Mouse (Mus musculus): ENCODE data around the gene Bmp4. TPM values are rescaled to one million over a fixed set of nuclear protein-coding genes. Genes with fewer than 3 reads are reported as not detected.

Bmp4 gene
- total RNA-seq (2021): 10 to 100 TPM in 1 of 2 experiments, 1 to 10 TPM in 1; 7.3 to 12.3 TPM
- long read RNA-seq, experiment 1, partial matches to known transcripts: 2 of 6 reads
- long read RNA-seq, experiment 1, other reads (novel, unspliced or antisense): 1 of 6 reads
- long read RNA-seq, experiment 2, partial matches to known transcripts: 0 of 5 reads
- long read RNA-seq, experiment 2, other reads (novel, unspliced or antisense): 1 of 5 reads

- DNase-seq (ENCODE audit: low spot score in 2 of 2): no peak
Measured at GRCm38 (mm10) chr14:46390249-46390775, at the start of gene Bmp4. Bmp4 (minus strand) TSS chr14:46390669.

- DNase-seq (ENCODE audit: low spot score in 2 of 2): no peak
Measured at GRCm38 (mm10) chr14:46439461-46440048, 49.1 kb upstream of the Bmp4 start.

- DNase-seq (ENCODE audit: low spot score in 2 of 2): no peak
Measured at GRCm38 (mm10) chr14:46436471-46437090, 46.1 kb upstream of the Bmp4 start.

DNA sequence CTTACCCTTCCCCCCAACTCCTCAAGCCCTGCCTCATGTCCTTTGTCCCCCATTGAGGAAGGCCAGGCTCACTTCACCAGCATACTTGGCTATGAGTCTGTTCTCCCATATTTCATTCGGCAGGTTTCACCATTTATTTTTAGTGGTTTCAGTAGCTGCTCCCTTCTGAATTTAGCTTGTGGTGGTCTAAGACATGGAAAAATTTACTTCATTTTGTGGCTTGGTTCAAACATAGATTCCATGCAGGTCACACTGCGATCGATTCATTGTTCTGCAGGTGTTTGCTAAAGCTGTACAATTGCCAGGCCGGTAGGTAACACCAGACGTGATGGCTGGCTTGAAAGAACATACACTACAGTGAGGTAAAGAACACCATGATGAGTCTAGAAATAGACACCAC, 39.8 kb upstream of the Bmp4 start:
- no peak for DNase-seq (ENCODE audit: low spot score in 2 of 2)

- DNase-seq (ENCODE audit: low spot score in 2 of 2): no peak
Measured at GRCm38 (mm10) chr14:46427251-46427650, 36.8 kb upstream of the Bmp4 start.

GRCm38 (mm10) chr14:46421823-46422222, 31.4 kb upstream of the Bmp4 start:
- no peak for DNase-seq (ENCODE audit: low spot score in 2 of 2)

DNA sequence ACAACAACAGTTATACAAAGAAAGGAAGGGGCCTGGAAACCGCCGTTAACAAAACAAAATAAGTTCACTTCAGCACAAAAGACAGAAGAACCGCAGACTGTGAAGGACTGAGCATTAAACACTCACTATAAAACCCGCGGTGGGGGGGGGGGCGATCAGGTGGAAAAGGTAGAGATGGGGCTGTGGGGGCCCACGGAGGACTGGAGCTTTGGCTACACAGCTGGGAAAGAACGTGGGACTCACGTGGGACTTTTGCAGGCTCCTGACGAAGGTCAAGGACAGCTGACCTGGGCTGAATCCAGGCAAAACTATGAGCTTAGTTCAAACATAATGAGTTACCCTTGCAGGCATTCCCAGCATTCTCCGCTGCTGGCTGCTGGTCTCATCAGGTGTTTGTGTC, 28.8 kb upstream of the Bmp4 start:
- DNase-seq (ENCODE audit: low spot score in 2 of 2): no peak

- DNase-seq (ENCODE audit: low spot score in 2 of 2): no peak
Measured at GRCm38 (mm10) chr14:46418371-46419097, 28.1 kb upstream of the Bmp4 start.

- DNase-seq (ENCODE audit: low spot score in 2 of 2): no peak
Measured at GRCm38 (mm10) chr14:46412497-46413000, 22.1 kb upstream of the Bmp4 start.

DNA sequence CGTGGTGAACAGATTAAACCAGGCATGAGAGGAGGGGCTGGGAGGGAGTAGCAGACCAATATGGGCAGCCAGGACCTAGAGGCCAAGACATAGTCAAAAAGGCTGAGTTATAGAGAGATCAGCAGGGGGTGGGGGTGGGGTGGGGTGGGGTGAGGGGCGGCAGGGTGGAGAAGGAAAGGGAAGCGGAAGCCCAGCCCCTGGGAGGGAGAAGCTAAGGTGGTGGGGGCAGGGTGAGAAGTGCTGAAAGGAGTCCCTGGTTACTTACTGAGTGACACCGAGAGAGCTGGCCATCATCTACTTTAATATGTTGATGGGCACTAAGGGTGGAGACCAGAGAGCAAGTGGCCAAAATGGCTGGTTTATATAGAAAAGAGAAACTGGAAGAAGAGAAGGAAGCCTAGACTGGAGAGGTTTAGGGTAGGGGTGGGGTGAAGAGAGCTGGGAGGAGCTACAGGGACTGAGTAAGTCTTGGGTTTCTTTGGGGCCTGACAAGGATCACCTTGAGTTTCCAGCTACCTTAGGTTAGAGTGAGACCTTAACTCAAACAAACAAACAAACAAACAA, 20.2 kb upstream of the Bmp4 start:
- no peak for DNase-seq (ENCODE audit: low spot score in 2 of 2)

GRCm38 (mm10) chr14:46409016-46409415, 18.5 kb upstream of the Bmp4 start:
- peak in 1 of 2 experiments; percentile 45 for DNase-seq (ENCODE audit: low spot score in 2 of 2)

GRCm38 (mm10) chr14:46408319-46408718, 17.9 kb upstream of the Bmp4 start:
- no peak for DNase-seq (ENCODE audit: low spot score in 2 of 2)

- DNase-seq (ENCODE audit: low spot score in 2 of 2): no peak
Measured at GRCm38 (mm10) chr14:46399925-46400324, 9.5 kb upstream of the Bmp4 start.

DNA sequence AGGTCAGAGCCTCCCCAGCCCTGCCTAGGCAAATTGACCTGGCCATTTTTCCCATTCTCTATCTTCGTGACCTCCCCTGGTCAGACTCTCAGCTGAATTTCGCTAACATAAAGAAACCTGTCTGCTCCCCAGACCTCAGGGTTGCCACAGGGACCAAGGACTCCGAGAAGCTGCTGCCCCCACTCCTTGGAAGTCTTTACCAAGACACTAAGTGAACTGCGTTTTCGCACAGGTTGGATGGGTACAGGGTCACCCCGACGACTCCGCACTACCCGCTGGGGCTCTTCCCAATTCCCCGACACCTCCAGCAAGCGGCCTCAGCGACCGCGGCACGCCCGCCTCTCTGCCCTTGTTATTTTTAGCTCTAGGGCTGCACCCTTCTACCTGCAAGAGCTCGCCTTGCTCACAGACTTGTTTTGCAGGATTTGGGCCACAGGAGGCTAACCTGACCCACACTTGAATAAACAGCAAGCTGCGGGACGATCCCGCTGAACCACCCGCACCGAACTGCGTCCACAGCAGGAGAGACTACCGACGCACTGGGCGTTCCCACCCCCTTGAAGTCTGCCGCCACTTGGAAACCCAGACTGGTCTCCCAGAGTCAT, 7.7 kb upstream of the Bmp4 start:
- DNase-seq (ENCODE audit: low spot score in 2 of 2): no peak

DNA sequence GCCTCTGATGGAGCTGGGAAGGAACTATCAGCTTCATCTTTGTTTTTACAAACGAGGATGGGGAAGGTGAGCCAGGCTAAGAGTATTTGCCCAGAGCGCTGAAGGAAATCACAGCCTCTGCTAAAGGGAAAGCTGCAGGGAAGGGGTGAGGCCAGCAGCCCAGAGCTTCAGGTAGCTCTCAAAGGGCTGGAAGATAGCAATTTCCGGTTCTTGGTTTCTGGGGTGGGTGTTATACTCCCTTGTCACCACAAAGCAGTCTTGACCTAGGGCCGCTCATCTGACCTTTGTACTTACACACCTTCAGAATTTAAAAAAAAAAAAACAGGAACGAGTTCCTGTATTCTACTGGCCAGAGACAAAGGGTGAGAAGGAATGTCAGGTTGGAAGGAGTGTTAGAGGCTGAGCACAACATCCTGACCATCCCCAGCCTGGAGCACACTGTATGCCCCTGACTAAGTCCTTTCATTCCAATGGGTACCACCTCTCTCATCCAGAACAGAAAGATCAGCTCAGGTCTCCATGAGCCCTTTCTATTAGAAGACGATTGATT, 1.2 kb upstream of the Bmp4 start:
- DNase-seq (ENCODE audit: low spot score in 2 of 2): no peak

- DNase-seq (ENCODE audit: low spot score in 2 of 2): no peak
Measured at GRCm38 (mm10) chr14:46389438-46390248, 826 bp downstream of the Bmp4 start.

DNA sequence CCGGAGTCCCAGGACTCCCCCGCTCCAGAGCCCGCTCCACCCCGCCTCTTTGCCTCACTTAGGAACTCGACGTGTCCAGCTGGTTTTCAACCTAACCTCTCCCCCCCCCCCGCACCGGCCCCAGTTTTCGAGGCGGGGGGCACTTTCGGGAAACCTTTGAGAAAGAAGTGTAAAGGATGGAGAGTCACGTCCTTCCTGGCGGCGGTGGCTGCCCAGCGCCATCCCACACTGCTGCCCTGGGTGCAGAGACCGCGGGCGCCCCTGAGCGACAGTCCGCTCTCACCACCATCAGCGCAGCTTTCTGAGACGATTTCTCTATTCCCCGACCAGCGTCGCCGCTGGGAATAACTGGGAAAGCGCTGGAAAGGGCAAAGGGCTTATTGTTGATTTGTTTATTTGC, 1.8 kb downstream of the Bmp4 start:
- no peak for DNase-seq (ENCODE audit: low spot score in 2 of 2)

- no peak for DNase-seq (ENCODE audit: low spot score in 2 of 2)
Measured at GRCm38 (mm10) chr14:46387821-46388481, 2.5 kb downstream of the Bmp4 start.

DNA sequence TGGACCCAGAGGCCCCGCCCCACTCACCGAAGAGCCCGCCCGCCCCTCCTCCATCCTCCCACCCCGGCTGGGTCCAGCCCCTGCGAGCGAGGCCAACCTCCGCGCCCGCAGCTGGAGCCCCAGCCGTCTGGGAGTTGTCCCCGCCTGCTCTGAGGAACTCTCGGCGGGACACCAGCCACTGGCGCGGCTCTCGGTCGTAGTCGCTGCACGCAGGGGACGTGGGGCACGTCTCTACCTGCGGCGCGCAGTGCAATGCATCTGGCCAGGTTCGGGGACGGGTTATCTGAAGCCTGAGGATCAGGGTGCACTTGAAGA, 3.2 kb downstream of the Bmp4 start:
- peak in 1 of 2 experiments; percentile 29 for DNase-seq (ENCODE audit: low spot score in 2 of 2)

Measured in layer of hippocampus, postnatal 14 days (tissue).